Mouse (Mus musculus) inflammation-experienced regulatory T-cells, adult 16 weeks (primary cell): Measurements from ENCODE around the gene Igsf21. TPM values are rescaled to one million over a fixed set of nuclear protein-coding genes. Genes with fewer than 3 reads are reported as not detected.

Source experiments
- polyA plus RNA-seq: library from polyadenylated mRNA; unstranded; fragments of 100-300 nt; shearing (Covaris generic); gene quantifications from one replicate; pipeline ENCODE4 v1.2.1, GENCODE M21; 2017

Gene Igsf21
- polyA plus RNA-seq = not detected

DNA sequence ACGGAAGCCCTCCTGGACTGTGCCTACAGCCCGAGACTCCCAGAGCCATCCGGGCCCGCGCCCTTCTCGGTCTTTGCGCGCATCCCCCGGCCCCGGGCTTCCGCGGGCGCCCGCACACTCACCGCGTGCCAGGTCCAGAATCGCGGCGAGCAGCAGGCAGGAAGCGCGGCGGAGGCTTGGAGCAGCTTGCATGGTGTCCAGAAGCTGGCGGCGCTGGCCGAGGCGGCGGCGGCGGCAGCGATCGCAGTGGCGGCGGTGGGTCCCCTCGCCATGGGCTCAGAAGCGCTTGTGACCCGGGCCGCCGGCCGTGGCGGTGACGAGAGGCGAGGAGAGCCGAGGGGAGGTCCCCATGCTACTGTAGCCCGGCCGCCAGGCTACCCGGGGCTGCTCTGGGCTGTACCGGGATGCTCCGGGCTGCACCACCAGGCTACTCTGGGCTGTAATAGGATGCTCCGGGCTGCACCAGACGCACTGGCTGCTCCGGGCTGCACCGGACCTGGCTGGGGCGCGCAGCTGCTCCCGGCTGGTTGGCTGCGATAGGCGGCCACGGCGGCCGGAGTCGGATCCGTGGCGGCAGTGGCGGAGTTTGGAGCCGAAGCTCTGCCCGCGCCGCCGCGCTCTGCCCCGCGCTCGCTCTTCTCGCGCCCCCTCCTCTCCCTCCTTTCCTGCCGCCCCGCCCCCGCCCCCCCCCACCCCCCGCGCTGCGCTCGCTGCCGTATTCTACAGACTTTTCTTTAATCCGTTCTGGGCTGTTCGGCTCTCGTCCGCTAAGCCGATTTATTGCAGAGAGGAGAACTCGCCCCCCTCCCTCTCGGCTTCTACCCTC lies at the start of gene Igsf21:
Gene Igsf21 (minus strand): TSS at position 605 of the 826 bp plus-strand sequence.

